Mouse (Mus musculus) embryonic facial prominence, embryonic 10.5 days (tissue): ENCODE results near the gene Vmn2r50. TPM values are rescaled to one million over a fixed set of nuclear protein-coding genes. Genes with fewer than 3 reads are reported as not detected.
"Not testable (repeated sequence)": the region's sequence is repeated elsewhere in the genome, so short reads cannot be mapped to it uniquely, and the experiment has no call there.

Experiments used
- DNase-seq: peaks from one replicate; pipeline ENCODE4 v3.0.0-alpha.2; 2017; ENCODE audit warnings: low spot score
- H3K27ac ChIP-seq: fragments of 300-500 bp; sonication (generic); replicated peaks from 2 replicates; pipeline ENCODE4 v1.5.1; 2016; ENCODE audit warnings: mild to moderate bottlenecking
- H3K27me3 ChIP-seq: fragments of 300-500 bp; sonication (generic); replicated peaks from 2 replicates; pipeline ENCODE4 v1.6.1; 2016; ENCODE audit warnings: low read depth, mild to moderate bottlenecking; ENCODE audit not compliant: poor library complexity, severe bottlenecking
- H3K36me3 ChIP-seq: fragments of 300-500 bp; sonication (generic); replicated peaks from 2 replicates; pipeline ENCODE4 v1.6.1; 2016; ENCODE audit warnings: mild to moderate bottlenecking, moderate library complexity
- H3K4me1 ChIP-seq: fragments of 300-500 bp; sonication (generic); 2 replicates; pipeline ENCODE4 v1.6.1; 2016
- H3K4me3 ChIP-seq: fragments of 300-500 bp; sonication (generic); 2 replicates; pipeline ENCODE4 v1.5.1; 2016; ENCODE audit warnings: mild to moderate bottlenecking, moderate library complexity
- H3K9me3 ChIP-seq: fragments of 300-500 bp; sonication (generic); 2 replicates; pipeline ENCODE4 v1.6.1; 2016; ENCODE audit warnings: mild to moderate bottlenecking
- WGBS: fragments of 180-500 bp; shearing (Covaris S2); methylation state at CpG from one replicate; pipeline ENCODE4 v1.1.7; 2016; 5-methylcytosine and 5-hydroxymethylcytosine counted together
- polyA plus RNA-seq: library from polyadenylated mRNA; unstranded; fragments of >200 nt; fragmentation: Nextera tagmentation; extraction: Ambion mirVana; gene quantifications from 2 replicates; pipeline ENCODE4 v1.2.1, GENCODE M21; 2016

The Vmn2r50 gene
- polyA plus RNA-seq = not detected in 2 replicates

DNA sequence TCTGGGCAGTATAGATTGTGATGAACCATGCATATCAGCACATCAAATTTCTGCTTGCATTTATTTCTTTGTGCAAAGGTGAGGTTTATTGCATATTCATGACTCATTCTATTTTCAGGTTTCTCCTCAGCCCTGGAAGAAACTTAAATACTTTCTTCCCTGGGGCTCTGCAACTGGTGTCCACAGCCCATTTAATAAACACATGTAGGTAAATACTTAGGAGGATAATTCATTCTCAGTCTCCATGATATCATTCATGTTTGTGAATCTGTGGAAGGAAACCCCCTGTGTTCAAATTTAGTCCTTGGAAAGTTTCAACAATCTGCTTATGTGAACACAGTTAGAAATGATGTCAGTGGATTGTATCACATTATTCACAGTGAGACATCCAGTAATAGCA is at the start of gene Vmn2r50:
TSS of gene Vmn2r50 (minus strand) at position 101 of the 400 bp plus-strand sequence.
- not testable (repeated sequence) for H3K4me3 ChIP-seq, H3K27me3 ChIP-seq, H3K27ac ChIP-seq, H3K9me3 ChIP-seq, DNase-seq, H3K36me3 ChIP-seq, H3K4me1 ChIP-seq

DNA sequence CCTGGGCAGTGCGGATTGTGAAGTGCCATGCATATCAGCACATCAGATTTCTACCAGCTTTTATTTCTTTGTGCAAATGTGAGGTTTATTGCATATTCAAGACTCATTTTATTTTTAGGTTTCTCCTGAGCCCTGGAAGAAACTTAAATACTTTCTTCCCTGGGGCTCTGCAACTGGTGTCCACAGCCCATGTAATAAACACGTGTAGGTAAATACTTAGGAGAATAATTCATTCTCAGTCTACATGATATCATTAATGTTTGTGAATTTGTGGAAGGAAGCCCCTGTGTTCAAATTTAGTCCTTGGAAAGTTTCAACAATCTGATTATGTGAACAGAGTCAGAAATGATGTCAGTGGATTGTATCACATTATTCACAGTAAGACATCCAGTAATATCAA is 60.9 kb downstream of the Vmn2r50 start, which contains the start of gene Vmn2r49:
TSS of gene Vmn2r49 (minus strand) at position 101 of the 400 bp plus-strand sequence.
- H3K4me1 ChIP-seq, DNase-seq, H3K4me3 ChIP-seq, H3K27ac ChIP-seq, H3K27me3 ChIP-seq, H3K9me3 ChIP-seq, H3K36me3 ChIP-seq: not testable (repeated sequence)
- WGBS = 52% methylated on average over 2 of the region's 2 CpGs

Other genes starting within 250 kb of the Vmn2r50 start
- not detected in 2 replicates for gene Vmn2r47, start 212.0 kb downstream of the Vmn2r50 start, polyA plus RNA-seq
- gene Vmn2r48, start 99.7 kb downstream of the Vmn2r50 start, polyA plus RNA-seq = not detected in 2 replicates
- not detected in 2 replicates for gene Vmn2r49, start 61.0 kb downstream of the Vmn2r50 start, polyA plus RNA-seq
- not detected in 2 replicates for gene Vmn2r51, start 52.4 kb upstream of the Vmn2r50 start, polyA plus RNA-seq
- not detected in 2 replicates for gene Vmn2r52, start 123.3 kb upstream of the Vmn2r50 start, polyA plus RNA-seq
- gene Vmn1r66, start 224.7 kb upstream of the Vmn2r50 start, polyA plus RNA-seq = not detected in 2 replicates